Comparison of ENCODE assay signal across 23 mouse cellular contexts in the genomic region with DNA sequence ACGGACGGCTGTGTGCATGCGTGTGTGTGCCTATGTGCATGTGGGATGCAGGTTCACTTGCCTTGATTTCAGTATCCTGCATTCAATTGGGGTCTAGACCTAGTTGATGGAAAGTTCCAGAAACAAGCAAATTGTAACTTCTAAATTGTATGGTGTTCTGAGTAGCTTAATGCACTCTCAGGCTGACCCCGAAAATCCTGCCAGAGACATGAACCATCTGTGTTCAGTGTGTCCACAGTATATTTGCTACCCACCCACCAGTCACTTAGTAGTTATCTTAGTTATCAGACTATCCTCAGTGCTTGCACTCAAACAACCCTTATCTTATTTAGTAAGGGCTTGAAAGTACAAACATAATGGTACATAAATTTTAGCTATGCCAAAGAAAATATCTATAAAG. TPM values are rescaled to one million over a fixed set of nuclear protein-coding genes. Genes with fewer than 3 reads are reported as not detected.
"Had no signal": no experiment of that assay in that cellular context is flagged by ENCODE, and none has a peak within 500 bp of the region (broad histone marks: within the 10 kb centered on the region; RNA-seq: fewer than 3 reads in every experiment).

No protein-coding gene starts in this region.

- H3K36me3 ChIP-seq: limb, embryonic 15.5 days; midbrain, embryonic 12.5 days; midbrain, embryonic 15.5 days; neural tube, embryonic 12.5 days; neural tube, embryonic 15.5 days had no signal

- H3K4me1 ChIP-seq: midbrain, embryonic 12.5 days; midbrain, embryonic 15.5 days had no signal

- DNase-seq: kidney, adult 18-20 months; kidney, adult 9 months; kidney, postnatal 14 days; kidney, postnatal 4 days; left cerebral cortex, postnatal 4 days; liver, postnatal 0 days; lung, postnatal 10 days; right cerebral cortex, adult 18-20 months; right cerebral cortex, postnatal 14 days; right cerebral cortex, postnatal 4 days; thymus, postnatal 25 days had no signal

- H3K9ac ChIP-seq: limb, embryonic 15.5 days; liver, embryonic 14.5 days; liver, postnatal 0 days; midbrain, embryonic 12.5 days; midbrain, embryonic 15.5 days; neural tube, embryonic 12.5 days; neural tube, embryonic 15.5 days had no signal

- H3K4me2 ChIP-seq: limb, embryonic 15.5 days; liver, embryonic 11.5 days; midbrain, embryonic 12.5 days; midbrain, embryonic 15.5 days; neural tube, embryonic 12.5 days; neural tube, embryonic 15.5 days had no signal

- H3K9me3 ChIP-seq: limb, embryonic 15.5 days; midbrain, embryonic 12.5 days; midbrain, embryonic 15.5 days; neural tube, embryonic 12.5 days; neural tube, embryonic 15.5 days had no signal

- H3K27me3 ChIP-seq: midbrain, embryonic 15.5 days; neural tube, embryonic 15.5 days had no signal

- H3K4me3 ChIP-seq: limb, embryonic 15.5 days; midbrain, embryonic 12.5 days; midbrain, embryonic 15.5 days; neural tube, embryonic 12.5 days; neural tube, embryonic 15.5 days had no signal

- H3K27ac ChIP-seq: limb, embryonic 15.5 days; liver, embryonic 14.5 days; macrophage; midbrain, embryonic 12.5 days; midbrain, embryonic 15.5 days; neural tube, embryonic 12.5 days; neural tube, embryonic 15.5 days had no signal

- ATAC-seq: inflammation-experienced regulatory T-cells, adult 6 months; intestine, embryonic 16.5 days; liver, postnatal 0 days; midbrain, embryonic 15.5 days had no signal

RNA-seq across cellular contexts. Expression of gene Slc24a1, which starts 9.8 kb away (rescaled TPM):
- total RNA-seq: megakaryocyte, adult 5-6 weeks had no signal
- polyA plus RNA-seq: kidney, embryonic 16.5 days; macrophage; midbrain, embryonic 12.5 days; neural tube, embryonic 12.5 days had no signal
